Mouse (Mus musculus): ENCODE results near the gene Pmm1.

Gene Pmm1

GRCm38 (mm10) chr15:81955414-81955813 lies 5.3 kb downstream of the Pmm1 start:
- no peak for DNase-seq

GRCm38 (mm10) chr15:81954716-81955115 lies 6.0 kb downstream of the Pmm1 start:
- DNase-seq = no peak

- DNase-seq = no peak
Observed at GRCm38 (mm10) chr15:81954151-81954583, 6.6 kb downstream of the Pmm1 start.

GRCm38 (mm10) chr15:81952310-81952709 lies 8.4 kb downstream of the Pmm1 start:
- DNase-seq = no peak

GRCm38 (mm10) chr15:81951159-81951558 lies 9.6 kb downstream of the Pmm1 start:
- DNase-seq = no peak

- no peak for DNase-seq
Observed at GRCm38 (mm10) chr15:81950716-81951115, 10.0 kb downstream of the Pmm1 start.

GRCm38 (mm10) chr15:81949476-81950131 lies 11.1 kb downstream of the Pmm1 start:
- DNase-seq = no peak

GRCm38 (mm10) chr15:81949076-81949475 lies 11.7 kb downstream of the Pmm1 start:
- DNase-seq = no peak

- no peak for DNase-seq
Observed at GRCm38 (mm10) chr15:81943176-81943749, 17.5 kb downstream of the Pmm1 start.

GRCm38 (mm10) chr15:81941010-81941409 lies 19.7 kb downstream of the Pmm1 start:
- DNase-seq = no peak

GRCm38 (mm10) chr15:81940219-81940618 lies 20.5 kb downstream of the Pmm1 start:
- no peak for DNase-seq

- no peak for DNase-seq
Observed at GRCm38 (mm10) chr15:81939774-81940173, 21.0 kb downstream of the Pmm1 start.

GRCm38 (mm10) chr15:81939157-81939715 lies 21.5 kb downstream of the Pmm1 start:
- no peak for DNase-seq

- DNase-seq = peak; percentile 64
Observed at GRCm38 (mm10) chr15:81938246-81938645, 22.5 kb downstream of the Pmm1 start.

GRCm38 (mm10) chr15:81937098-81937972 lies 23.4 kb downstream of the Pmm1 start:
- DNase-seq = peak; percentile 75

- peak; percentile 57 for DNase-seq
Observed at GRCm38 (mm10) chr15:81936679-81937078, 24.1 kb downstream of the Pmm1 start, which contains the start of gene Csdc2. Gene Csdc2 (plus strand): TSS chr15:81936759.

- no peak for DNase-seq
Observed at GRCm38 (mm10) chr15:81935869-81936637, 24.7 kb downstream of the Pmm1 start.

GRCm38 (mm10) chr15:81933986-81934385 lies 26.7 kb downstream of the Pmm1 start:
- DNase-seq = no peak

GRCm38 (mm10) chr15:81932951-81933470 lies 27.7 kb downstream of the Pmm1 start:
- peak; percentile 67 for DNase-seq

GRCm38 (mm10) chr15:81928277-81928676 lies 32.5 kb downstream of the Pmm1 start:
- no peak for DNase-seq

- no peak for DNase-seq
Observed at GRCm38 (mm10) chr15:81927741-81928140, 33.0 kb downstream of the Pmm1 start.

- no peak for DNase-seq
Observed at GRCm38 (mm10) chr15:81926446-81926822, 34.3 kb downstream of the Pmm1 start.

Measured in right cerebral cortex, postnatal 14 days (tissue).